Mouse (Mus musculus) left cerebral cortex, postnatal 4 days (tissue): ENCODE measurements around the gene Inmt. TPM values are rescaled to one million over a fixed set of nuclear protein-coding genes. Genes with fewer than 3 reads are reported as not detected.
"Not testable (repeated sequence)": the region's sequence is repeated elsewhere in the genome, so short reads cannot be mapped to it uniquely, and the experiment has no call there.

Experiments
- DNase-seq: peaks from one replicate; pipeline ENCODE4 v3.0.0-alpha.2; 2022
- intact Hi-C: fragments of 180-260 bp; cut with DNase I; formaldehyde crosslinking; loops from one replicate; pipeline ENCODE4 v1.15.1; 2025
- total RNA-seq, 2 experiments: library from RNA; stranded (reverse); gene quantifications; 2 replicates each; pipeline ENCODE4 v1.2.3; 2021

Inmt gene
- not detected for total RNA-seq

GRCm38 (mm10) chr6:55174741-55175181 is at the start of gene Inmt:
TSS of gene Inmt (minus strand) at chr6:55175043.
- DNase-seq = no peak
- intact Hi-C loops = no loop called here

- intact Hi-C loops = no loop called here
Measured at GRCm38 (mm10) chr6:55223986-55224385, 49.1 kb upstream of the Inmt start.

GRCm38 (mm10) chr6:55218232-55218631 is 43.4 kb upstream of the Inmt start:
- intact Hi-C loops = no loop called here
- DNase-seq = peak; percentile 23

More at GRCm38 (mm10) chr6:55223986-55224385, 49.1 kb upstream of the Inmt start:
- no peak for DNase-seq

- intact Hi-C loops = no loop called here
- peak; percentile 38 for DNase-seq
Measured at GRCm38 (mm10) chr6:55214541-55214940, 39.7 kb upstream of the Inmt start.

GRCm38 (mm10) chr6:55210423-55211365 is 35.9 kb upstream of the Inmt start:
- no peak for DNase-seq
- intact Hi-C loops = no loop called here

GRCm38 (mm10) chr6:55207786-55208185 is 32.9 kb upstream of the Inmt start:
- no peak for DNase-seq
- intact Hi-C loops = no loop called here

GRCm38 (mm10) chr6:55203931-55204330 is 29.1 kb upstream of the Inmt start:
- intact Hi-C loops = no loop called here
- no peak for DNase-seq

GRCm38 (mm10) chr6:55202913-55203910 is 28.4 kb upstream of the Inmt start, which contains the start of gene Mindy4:
TSS of gene Mindy4 (plus strand) at chr6:55203383.
- intact Hi-C loops = no loop called here
- peak; percentile 96 for DNase-seq

GRCm38 (mm10) chr6:55199047-55199446 is 24.2 kb upstream of the Inmt start:
- no peak for DNase-seq
- intact Hi-C loops = no loop called here

GRCm38 (mm10) chr6:55193171-55193570 is 18.3 kb upstream of the Inmt start:
- DNase-seq = no peak
- intact Hi-C loops = no loop called here

- intact Hi-C loops = no loop called here
- no peak for DNase-seq
Measured at GRCm38 (mm10) chr6:55191537-55191936, 16.7 kb upstream of the Inmt start.

- intact Hi-C loops = no loop called here
- DNase-seq = no peak
Measured at GRCm38 (mm10) chr6:55189406-55189805, 14.6 kb upstream of the Inmt start.

- DNase-seq, intact Hi-C loops: not testable (repeated sequence)
Measured at GRCm38 (mm10) chr6:55187827-55188226, 13.0 kb upstream of the Inmt start.

- intact Hi-C loops = no loop called here
- DNase-seq = no peak
Measured at GRCm38 (mm10) chr6:55182655-55183430, 8.0 kb upstream of the Inmt start.

- intact Hi-C loops = no loop called here
Measured at GRCm38 (mm10) chr6:55179560-55179959, 4.7 kb upstream of the Inmt start.

GRCm38 (mm10) chr6:55177060-55177732 is 2.4 kb upstream of the Inmt start:
- intact Hi-C loops = no loop called here
- peak; percentile 47 for DNase-seq

More at GRCm38 (mm10) chr6:55179560-55179959, 4.7 kb upstream of the Inmt start:
- DNase-seq = no peak

- DNase-seq = no peak
- intact Hi-C loops = no loop called here
Measured at GRCm38 (mm10) chr6:55175892-55176291, 1.0 kb upstream of the Inmt start.

- intact Hi-C loops = no loop called here
- DNase-seq = no peak
Measured at GRCm38 (mm10) chr6:55175456-55175855, 613 bp upstream of the Inmt start.

GRCm38 (mm10) chr6:55173941-55174349 is 898 bp downstream of the Inmt start:
- intact Hi-C loops = no loop called here

GRCm38 (mm10) chr6:55173171-55173570 is 1.7 kb downstream of the Inmt start:
- DNase-seq = no peak
- intact Hi-C loops = no loop called here

More at GRCm38 (mm10) chr6:55173941-55174349, 898 bp downstream of the Inmt start:
- DNase-seq = no peak
